Mouse (Mus musculus) myocyte (in vitro differentiated cells): ENCODE data around the gene Kxd1. TPM values are rescaled to one million over a fixed set of nuclear protein-coding genes. Genes with fewer than 3 reads are reported as not detected.

Source experiments
- H3K27me3 ChIP-seq: one replicate; pipeline ENCODE4 v1.6.1; 2011; ENCODE audit not compliant: control insufficient read depth, insufficient read depth, insufficient read length
- H3K36me3 ChIP-seq: one replicate; pipeline ENCODE4 v1.6.1; 2011; ENCODE audit not compliant: control insufficient read depth, insufficient read depth
- H3K4me2 ChIP-seq: one replicate; pipeline ENCODE4 v1.6.1; 2011; ENCODE audit warnings: low read depth, control low read depth
- H3K4me3 ChIP-seq: one replicate; pipeline ENCODE4 v1.5.1; 2011; ENCODE audit warnings: mild to moderate bottlenecking, control low read depth, moderate library complexity
- H3K79me2 ChIP-seq: one replicate; pipeline ENCODE4 v1.6.1; 2011; ENCODE audit not compliant: control insufficient read depth, insufficient read depth
- H3ac ChIP-seq: one replicate; pipeline ENCODE4 v1.6.1; 2011; ENCODE audit not compliant: control insufficient read depth, insufficient read length
- CEBPB ChIP-seq: IDR thresholded peaks from 2 replicates; pipeline ENCODE4 v1.6.1; 2011; ENCODE audit warnings: mild to moderate bottlenecking, moderate library complexity; ENCODE audit not compliant: poor library complexity, insufficient read depth, severe bottlenecking
- E2F4 ChIP-seq: IDR thresholded peaks from one replicate; pipeline ENCODE4 v1.6.1; 2011; ENCODE audit warnings: mild to moderate bottlenecking, control low read depth, moderate library complexity; ENCODE audit not compliant: insufficient read depth
- MAX ChIP-seq: IDR thresholded peaks from one replicate; pipeline ENCODE4 v1.6.1; 2011; ENCODE audit warnings: low read depth, mild to moderate bottlenecking, control low read depth
- MYOD1 ChIP-seq, 3 experiments: IDR thresholded peaks; one replicate each; pipeline ENCODE4 v1.6.1; 2011; ENCODE audit warnings: control low read depth in 2 of 3, low read depth in 2 of 3, mild to moderate bottlenecking in 2 of 3, moderate library complexity in 1 of 3; ENCODE audit not compliant: insufficient read length in 2 of 3, control insufficient read depth in 1 of 3
- MYOG ChIP-seq, 3 experiments: IDR thresholded peaks; one replicate each; pipeline ENCODE4 v1.6.1; 2011; ENCODE audit warnings: control low read depth in 2 of 3, low read depth in 2 of 3, mild to moderate bottlenecking in 2 of 3; ENCODE audit not compliant: insufficient read length in 2 of 3, control insufficient read depth in 1 of 3, insufficient read depth in 1 of 3
- POLR2A ChIP-seq: IDR thresholded peaks from one replicate; pipeline ENCODE4 v1.6.1; 2011; ENCODE audit warnings: low read depth, mild to moderate bottlenecking, control low read depth, moderate library complexity; ENCODE audit not compliant: insufficient read length
- POLR2AphosphoS2 ChIP-seq: IDR thresholded peaks from one replicate; pipeline ENCODE4 v1.6.1; 2011; ENCODE audit warnings: low read depth, control low read depth; ENCODE audit not compliant: insufficient read length
- REST ChIP-seq: IDR thresholded peaks from one replicate; pipeline ENCODE4 v1.6.1; 2011; ENCODE audit warnings: mild to moderate bottlenecking, control low read depth, moderate library complexity; ENCODE audit not compliant: insufficient read depth, insufficient read length
- SRF ChIP-seq: IDR thresholded peaks from one replicate; pipeline ENCODE4 v1.6.1; 2011; ENCODE audit warnings: low read depth; ENCODE audit not compliant: control insufficient read depth, insufficient read length
- TCF12 ChIP-seq: IDR thresholded peaks from one replicate; pipeline ENCODE4 v1.6.1; 2011; ENCODE audit warnings: mild to moderate bottlenecking, control low read depth; ENCODE audit not compliant: poor library complexity, insufficient read depth, severe bottlenecking
- TCF3 ChIP-seq: IDR thresholded peaks from one replicate; pipeline ENCODE4 v1.6.1; 2011; ENCODE audit warnings: low read depth, control low read depth; ENCODE audit not compliant: insufficient read length
- USF1 ChIP-seq: IDR thresholded peaks from one replicate; pipeline ENCODE4 v1.6.1; 2011; ENCODE audit warnings: low read depth, mild to moderate bottlenecking, control low read depth, moderate library complexity
- polyA plus RNA-seq: library from polyadenylated mRNA; unstranded; fragments of >200 nt; fragmentation: generic; extraction: Trizol; gene quantifications from one replicate; pipeline ENCODE4 v1.2.1, GENCODE M21; 2012; ENCODE audit warnings: missing spikeins

Gene Kxd1
- polyA plus RNA-seq, 1 experiment, result 73.8 TPM

- Histone ChIP-seq H3K4me3 (peak within 1 kb of the TSS; percentile 60), H3K36me3 (peaks cover 10% of the 10 kb centered on the region), H3ac (peak within 1 kb of the TSS; percentile 23), H3K27me3 (no peaks in the 10 kb centered on the region), H3K4me2 (peak within 1 kb of the TSS; percentile 95), H3K79me2 (peaks cover 30% of the 10 kb centered on the region)
- TF ChIP-seq MYOD1 (IDR thresholded peaks at IDR 0.05; ENCODE audit: control insufficient read depth in 1 of 3, insufficient read length in 2 of 3, low read depth in 2 of 3), result peak in 1 of 3 experiments; percentile 36
- no peak for TF ChIP-seq REST
- TF ChIP-seq POLR2A, result peak; percentile 78
- peak; percentile 59 for TF ChIP-seq E2F4
- TF ChIP-seq POLR2AphosphoS2, result peak; percentile 95
- peak; percentile 15 for TF ChIP-seq TCF3
- TF ChIP-seq SRF, result no peak
- TF ChIP-seq TCF12, result no peak
- TF ChIP-seq USF1, result no peak
- no peak for TF ChIP-seq MAX
- TF ChIP-seq MYOG (IDR thresholded peaks at IDR 0.05; ENCODE audit: control insufficient read depth in 1 of 3, insufficient read depth in 1 of 3, insufficient read length in 2 of 3, low read depth in 2 of 3), result peak in 2 of 3 experiments; percentile 10 to 39
- no peak for TF ChIP-seq CEBPB
Observed at GRCm38 (mm10) chr8:70506328-70507026, 21.3 kb downstream of the Kxd1 start, which contains the start of gene Rex1bd. TSS of gene Rex1bd (minus strand) at chr8:70506752.

DNA sequence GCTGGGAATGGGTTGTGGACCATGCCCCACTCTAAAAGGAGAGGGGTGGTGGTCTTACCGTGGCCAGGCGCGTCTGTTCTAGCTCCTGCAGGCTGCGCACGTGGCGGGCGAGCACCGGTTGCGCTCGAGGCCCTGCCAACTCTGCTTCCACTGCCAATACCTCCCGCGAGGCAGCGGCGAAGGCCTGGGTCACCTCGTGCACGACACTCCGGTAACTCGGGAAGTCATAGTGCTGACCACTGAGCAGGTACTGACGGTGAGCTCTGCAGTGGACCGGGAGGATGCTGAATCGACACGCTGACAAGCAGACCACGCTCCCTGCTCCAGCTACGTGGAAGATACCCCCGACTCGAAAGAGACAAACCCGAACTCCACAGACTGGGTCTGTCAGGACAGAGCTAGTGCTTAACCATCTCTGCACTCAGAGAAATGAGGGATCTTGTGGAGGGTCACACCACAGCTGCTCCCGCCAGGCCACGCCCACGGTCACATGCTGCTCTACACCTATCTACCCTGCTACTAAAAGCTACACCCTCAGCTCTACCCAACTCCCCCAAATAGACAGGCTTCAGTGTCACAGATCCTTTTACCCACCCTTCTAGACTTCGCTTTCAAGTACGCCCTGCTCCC lies 21.9 kb downstream of the Kxd1 start:
- Histone ChIP-seq H3K36me3 (peaks cover 10% of the 10 kb centered on the region), H3K79me2 (peaks cover 25% of the 10 kb centered on the region), H3ac (peak overlapping the region; percentile 23), H3K27me3 (no peaks in the 10 kb centered on the region), H3K4me3 (peak overlapping the region; percentile 60), H3K4me2 (peak overlapping the region; percentile 95)
- peak in 1 of 3 experiments; percentile 45 for TF ChIP-seq MYOD1 (IDR thresholded peaks at IDR 0.05; ENCODE audit: control insufficient read depth in 1 of 3, insufficient read length in 2 of 3, low read depth in 2 of 3)
- no peak for TF ChIP-seq REST
- peak in 1 of 3 experiments; percentile 52 for TF ChIP-seq MYOG (IDR thresholded peaks at IDR 0.05; ENCODE audit: control insufficient read depth in 1 of 3, insufficient read depth in 1 of 3, insufficient read length in 2 of 3, low read depth in 2 of 3)
- TF ChIP-seq USF1, result peak; percentile 81

DNA sequence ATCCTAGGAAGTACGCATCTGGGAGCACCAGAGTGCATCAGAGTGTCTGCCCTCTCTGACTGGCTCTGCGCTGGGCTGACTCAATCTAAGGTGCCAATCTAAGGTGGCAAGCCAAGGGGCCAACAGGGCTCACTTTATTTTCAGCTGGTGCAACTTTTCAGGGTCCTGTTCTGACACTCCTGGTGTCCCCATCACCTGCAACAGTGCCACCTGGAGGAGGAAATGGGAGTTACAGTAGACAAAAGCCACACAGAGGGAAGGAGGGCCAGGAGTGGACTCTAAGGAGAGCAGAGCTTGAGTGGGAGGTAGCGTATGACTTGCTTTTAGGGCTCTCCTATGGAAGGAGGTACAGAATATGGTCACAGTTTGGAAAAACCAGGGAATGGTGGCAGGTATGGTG lies 22.9 kb downstream of the Kxd1 start:
- no peak for TF ChIP-seq MYOG (IDR thresholded peaks at IDR 0.05; ENCODE audit: control insufficient read depth in 1 of 3, insufficient read depth in 1 of 3, insufficient read length in 2 of 3, low read depth in 2 of 3)
- no peak for TF ChIP-seq POLR2A
- TF ChIP-seq USF1, result no peak
- peak in 1 of 3 experiments; percentile 23 for TF ChIP-seq MYOD1 (IDR thresholded peaks at IDR 0.05; ENCODE audit: control insufficient read depth in 1 of 3, insufficient read length in 2 of 3, low read depth in 2 of 3)
- no peak for TF ChIP-seq SRF
- H3ac ChIP-seq, result no peak overlapping the region
- peaks cover 22% of the 10 kb centered on the region for H3K79me2 ChIP-seq
- H3K4me3 ChIP-seq, result peak overlapping the region; percentile 60
- H3K36me3 ChIP-seq, result peaks cover 10% of the 10 kb centered on the region
- peak overlapping the region; percentile 95 for H3K4me2 ChIP-seq
- no peaks in the 10 kb centered on the region for H3K27me3 ChIP-seq

- Histone ChIP-seq H3K4me2 (peak overlapping the region; percentile 95), H3K4me3 (peak overlapping the region; percentile 60), H3K27me3 (no peaks in the 10 kb centered on the region), H3K79me2 (peaks cover 16% of the 10 kb centered on the region), H3ac (no peak overlapping the region), H3K36me3 (peaks cover 10% of the 10 kb centered on the region)
- no peak for TF ChIP-seq TCF3
- no peak for TF ChIP-seq POLR2A
- no peak for TF ChIP-seq USF1
- TF ChIP-seq CEBPB, result 0 out of 2 replicates have a peak, but pooled peaks have one; percentile 3
- peak in 2 of 3 experiments; percentile 63 to 89 for TF ChIP-seq MYOG (IDR thresholded peaks at IDR 0.05; ENCODE audit: control insufficient read depth in 1 of 3, insufficient read depth in 1 of 3, insufficient read length in 2 of 3, low read depth in 2 of 3)
- TF ChIP-seq E2F4, result no peak
- TF ChIP-seq POLR2AphosphoS2, result peak; percentile 79
- no peak for TF ChIP-seq REST
- TF ChIP-seq SRF, result no peak
- TF ChIP-seq TCF12, result peak; percentile 28
- peak in 2 of 3 experiments; percentile 81 to 92 for TF ChIP-seq MYOD1 (IDR thresholded peaks at IDR 0.05; ENCODE audit: control insufficient read depth in 1 of 3, insufficient read length in 2 of 3, low read depth in 2 of 3)
- TF ChIP-seq MAX, result no peak
Observed at GRCm38 (mm10) chr8:70504291-70504716, 23.5 kb downstream of the Kxd1 start.
